Mouse (Mus musculus) fat pad, adult 2 months (tissue): ENCODE data around the gene Acvrl1.

Experiments used
- DNase-seq: peaks from one replicate; pipeline ENCODE4 v3.0.0-alpha.2; 2011; ENCODE audit warnings: low read depth, low spot score; ENCODE audit errors: extremely low read depth

Gene Acvrl1

GRCm38 (mm10) chr15:101165658-101166437, 37.5 kb downstream of the Acvrl1 start:
- DNase-seq, result no peak

- no peak for DNase-seq
These were observed 39.2 kb downstream of the Acvrl1 start for GRCm38 (mm10) chr15:101167553-101167952.

GRCm38 (mm10) chr15:101169910-101170309, 41.6 kb downstream of the Acvrl1 start:
- DNase-seq, result no peak

GRCm38 (mm10) chr15:101170413-101170980, 42.2 kb downstream of the Acvrl1 start:
- DNase-seq, result no peak

GRCm38 (mm10) chr15:101171272-101171671, 43.0 kb downstream of the Acvrl1 start:
- no peak for DNase-seq

- no peak for DNase-seq
These were observed 43.7 kb downstream of the Acvrl1 start for GRCm38 (mm10) chr15:101172016-101172415.

- no peak for DNase-seq
These were observed 45.3 kb downstream of the Acvrl1 start, which contains the start of gene Acvr1b for GRCm38 (mm10) chr15:101173421-101174211. Acvr1b (plus strand) TSS chr15:101174067.

GRCm38 (mm10) chr15:101174294-101175130, 46.2 kb downstream of the Acvrl1 start:
- DNase-seq, result no peak

GRCm38 (mm10) chr15:101175131-101175460, 46.8 kb downstream of the Acvrl1 start:
- no peak for DNase-seq

- DNase-seq, result no peak
These were observed 47.4 kb downstream of the Acvrl1 start for GRCm38 (mm10) chr15:101175613-101176283.

- no peak for DNase-seq
These were observed 48.0 kb downstream of the Acvrl1 start for GRCm38 (mm10) chr15:101176284-101176680.

GRCm38 (mm10) chr15:101176795-101177691, 48.7 kb downstream of the Acvrl1 start:
- DNase-seq, result no peak

- no peak for DNase-seq
These were observed 52.2 kb downstream of the Acvrl1 start for GRCm38 (mm10) chr15:101180363-101181105.

- DNase-seq, result no peak
These were observed 52.8 kb downstream of the Acvrl1 start for GRCm38 (mm10) chr15:101181106-101181466.

- DNase-seq, result no peak
These were observed 53.2 kb downstream of the Acvrl1 start for GRCm38 (mm10) chr15:101181500-101181899.

GRCm38 (mm10) chr15:101182676-101183075, 54.4 kb downstream of the Acvrl1 start:
- DNase-seq, result peak; percentile 93

- DNase-seq, result no peak
These were observed 56.0 kb downstream of the Acvrl1 start for GRCm38 (mm10) chr15:101184300-101184699.

- no peak for DNase-seq
These were observed 57.2 kb downstream of the Acvrl1 start for GRCm38 (mm10) chr15:101185549-101185948.

GRCm38 (mm10) chr15:101187907-101188306, 59.6 kb downstream of the Acvrl1 start:
- no peak for DNase-seq
